Mouse (Mus musculus) layer of hippocampus, adult 8-10 months (tissue): ENCODE data around the gene Pmvk. TPM values are rescaled to one million over a fixed set of nuclear protein-coding genes. Genes with fewer than 3 reads are reported as not detected.

Source experiments
- total RNA-seq, 4 experiments: library from RNA; stranded (reverse); gene quantifications; 2 replicates each; pipeline ENCODE4 v1.2.4; 2022

Pmvk gene
- total RNA-seq, 4 experiments from 2014 or later, result 29.5 to 33.7 (median 31.3) TPM

Other genes with a start within 250 kb of the Pmvk start
- 10 to 100 TPM; 27.4 to 40.7 (median 35.3) TPM for gene Thbs3, start 239.4 kb upstream of the Pmvk start, total RNA-seq
- 10 to 100 TPM; 85.4 to 96.0 (median 94.4) TPM for gene Mtx1, start 227.5 kb upstream of the Pmvk start, total RNA-seq
- 1 to 10 TPM in 2 of 4 experiments, under 1 TPM in 2; 0.37 to 1.7 (median 1.2) TPM for gene Muc1, start 225.5 kb upstream of the Pmvk start, total RNA-seq
- gene Krtcap2, start 208.6 kb upstream of the Pmvk start, total RNA-seq, result 10 to 100 TPM; 73.9 to 82.9 (median 79.4) TPM
- gene Trim46, start 208.2 kb upstream of the Pmvk start, total RNA-seq, result 10 to 100 TPM; 74.0 to 89.3 (median 80.2) TPM
- gene Dpm3, start 195.2 kb upstream of the Pmvk start, total RNA-seq, result 10 to 100 TPM; 44.2 to 67.3 (median 61.7) TPM
- 10 to 100 TPM; 51.8 to 69.9 (median 58.2) TPM for gene Slc50a1, start 184.0 kb upstream of the Pmvk start, total RNA-seq
- gene Efna1, start 173.4 kb upstream of the Pmvk start, total RNA-seq, result 10 to 100 TPM in 2 of 4 experiments, 1 to 10 TPM in 2; 7.9 to 12.6 (median 10.5) TPM
- 10 to 100 TPM; 57.7 to 72.8 (median 60.8) TPM for gene Efna3, start 131.6 kb upstream of the Pmvk start, total RNA-seq
- gene Efna4, start 116.5 kb upstream of the Pmvk start, total RNA-seq, result 1 to 10 TPM in 3 of 4 experiments, under 1 TPM in 1; 0.96 to 1.4 (median 1.1) TPM
- gene Adam15, start 104.5 kb upstream of the Pmvk start, total RNA-seq, result 100 to 1,000 TPM; 129 to 141 (median 137) TPM
- under 1 TPM; 0.32 to 0.47 (median 0.39) TPM for gene Dcst2, start 92.6 kb upstream of the Pmvk start, total RNA-seq
- under 1 TPM in 2 of 4 experiments, not detected in 2; 0.16 to 0.48 TPM for gene Dcst1, start 89.3 kb upstream of the Pmvk start, total RNA-seq
- 10 to 100 TPM; 12.6 to 18.7 (median 15.9) TPM for gene Zbtb7b, start 59.8 kb upstream of the Pmvk start, total RNA-seq
- 1 to 10 TPM; 1.9 to 7.1 (median 4.3) TPM for gene Lenep, start 51.7 kb upstream of the Pmvk start, total RNA-seq
- gene Flad1, start 42.7 kb upstream of the Pmvk start, total RNA-seq, result 10 to 100 TPM; 35.8 to 37.8 (median 37.1) TPM
- 1 to 10 TPM; 1.6 to 4.7 (median 2.5) TPM for gene Cks1b, start 36.2 kb upstream of the Pmvk start, total RNA-seq
- gene Shc1, start 36.1 kb upstream of the Pmvk start, total RNA-seq, result 10 to 100 TPM; 16.4 to 22.3 (median 19.9) TPM
- gene Pygo2, start 24.3 kb upstream of the Pmvk start, total RNA-seq, result 10 to 100 TPM; 49.4 to 61.0 (median 53.9) TPM
- gene Pbxip1, start 17.8 kb upstream of the Pmvk start, total RNA-seq, result 10 to 100 TPM; 39.6 to 71.2 (median 51.8) TPM
- gene Kcnn3, start 65.6 kb downstream of the Pmvk start, total RNA-seq, result 10 to 100 TPM; 21.9 to 26.5 (median 25.8) TPM